Mouse (Mus musculus): ENCODE measurements around the gene G3bp2. TPM values are rescaled to one million over a fixed set of nuclear protein-coding genes. Genes with fewer than 3 reads are reported as not detected.

G3bp2 gene
- 33.4 TPM for polyA plus RNA-seq (2014; fragmentation: Illumina TruSeq; extraction: RNeasy Lipid Tissue Mini Kit (QIAGEN cat#74804); ENCODE audit: insufficient read depth, low read depth, low replicate concordance)

GRCm38 (mm10) chr5:92083417-92084038 is at the start of gene G3bp2:
G3bp2 (minus strand) TSS chr5:92083719.

DNA sequence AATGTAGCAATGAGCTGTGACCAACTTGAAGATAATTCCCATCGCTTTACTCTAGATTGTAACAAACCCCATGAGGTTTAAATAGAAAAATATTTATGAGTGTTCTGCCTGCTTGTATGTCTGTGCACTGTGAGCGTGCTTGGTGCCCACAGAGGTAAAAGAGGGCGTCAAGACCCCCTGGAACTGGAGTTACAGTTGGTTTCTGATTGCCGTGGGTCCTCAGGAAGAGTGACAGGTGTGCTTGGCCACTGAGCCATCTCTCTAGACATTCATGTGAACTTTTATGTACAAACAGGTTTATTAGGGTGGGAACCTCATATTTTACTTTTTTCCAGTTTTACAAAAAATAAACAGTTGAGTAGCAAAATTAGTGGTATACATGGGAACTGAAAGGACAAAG is 39.7 kb downstream of the G3bp2 start, which contains the start of gene Cdkl2:
TSS of gene Cdkl2 (minus strand) at position 101 of the 400 bp plus-strand sequence.

Other genes starting within 250 kb of the G3bp2 start
- gene Rchy1, start 120.7 kb downstream of the G3bp2 start, polyA plus RNA-seq (2014; fragmentation: Illumina TruSeq; extraction: RNeasy Lipid Tissue Mini Kit (QIAGEN cat#74804); ENCODE audit: insufficient read depth, low read depth, low replicate concordance) = 47.3 TPM
- gene Odaph, start 96.2 kb downstream of the G3bp2 start, polyA plus RNA-seq (2014; fragmentation: Illumina TruSeq; extraction: RNeasy Lipid Tissue Mini Kit (QIAGEN cat#74804); ENCODE audit: insufficient read depth, low read depth, low replicate concordance) = not detected
- 9.6 TPM for gene Cdkl2, start 39.8 kb downstream of the G3bp2 start, polyA plus RNA-seq (2014; fragmentation: Illumina TruSeq; extraction: RNeasy Lipid Tissue Mini Kit (QIAGEN cat#74804); ENCODE audit: insufficient read depth, low read depth, low replicate concordance)
- 32.3 TPM for gene Uso1, start 54.2 kb upstream of the G3bp2 start, polyA plus RNA-seq (2014; fragmentation: Illumina TruSeq; extraction: RNeasy Lipid Tissue Mini Kit (QIAGEN cat#74804); ENCODE audit: insufficient read depth, low read depth, low replicate concordance)
- not detected for gene U90926, start 131.7 kb upstream of the G3bp2 start, polyA plus RNA-seq (2014; fragmentation: Illumina TruSeq; extraction: RNeasy Lipid Tissue Mini Kit (QIAGEN cat#74804); ENCODE audit: insufficient read depth, low read depth, low replicate concordance)
- 0.46 TPM for gene Ppef2, start 172.6 kb upstream of the G3bp2 start, polyA plus RNA-seq (2014; fragmentation: Illumina TruSeq; extraction: RNeasy Lipid Tissue Mini Kit (QIAGEN cat#74804); ENCODE audit: insufficient read depth, low read depth, low replicate concordance)
- gene Naaa, start 194.5 kb upstream of the G3bp2 start, polyA plus RNA-seq (2014; fragmentation: Illumina TruSeq; extraction: RNeasy Lipid Tissue Mini Kit (QIAGEN cat#74804); ENCODE audit: insufficient read depth, low read depth, low replicate concordance) = 50.3 TPM
- 4.9 TPM for gene Sdad1, start 226.8 kb upstream of the G3bp2 start, polyA plus RNA-seq (2014; fragmentation: Illumina TruSeq; extraction: RNeasy Lipid Tissue Mini Kit (QIAGEN cat#74804); ENCODE audit: insufficient read depth, low read depth, low replicate concordance)
- gene Cxcl9, start 244.4 kb upstream of the G3bp2 start, polyA plus RNA-seq (2014; fragmentation: Illumina TruSeq; extraction: RNeasy Lipid Tissue Mini Kit (QIAGEN cat#74804); ENCODE audit: insufficient read depth, low read depth, low replicate concordance) = 0.93 TPM
- gene Art3, start 248.1 kb upstream of the G3bp2 start, polyA plus RNA-seq (2014; fragmentation: Illumina TruSeq; extraction: RNeasy Lipid Tissue Mini Kit (QIAGEN cat#74804); ENCODE audit: insufficient read depth, low read depth, low replicate concordance) = 54.4 TPM

Data from lung, adult 10 weeks (tissue).